Mouse (Mus musculus) liver, adult 2 months (tissue): ENCODE results near the gene Dscaml1.

ENCODE experiments used
- CTCF ChIP-seq: fragments of 200-500 bp; IDR thresholded peaks from 2 replicates; pipeline ENCODE4 v1.5.1; 2011; ENCODE audit warnings: low read depth, low read length, control low read depth
- POLR2A ChIP-seq: fragments of 200-500 bp; IDR thresholded peaks from 2 replicates; pipeline ENCODE4 v1.6.1; 2011; ENCODE audit warnings: low read length, control low read depth; ENCODE audit not compliant: insufficient read depth; ENCODE audit errors: extremely low read depth

DNA sequence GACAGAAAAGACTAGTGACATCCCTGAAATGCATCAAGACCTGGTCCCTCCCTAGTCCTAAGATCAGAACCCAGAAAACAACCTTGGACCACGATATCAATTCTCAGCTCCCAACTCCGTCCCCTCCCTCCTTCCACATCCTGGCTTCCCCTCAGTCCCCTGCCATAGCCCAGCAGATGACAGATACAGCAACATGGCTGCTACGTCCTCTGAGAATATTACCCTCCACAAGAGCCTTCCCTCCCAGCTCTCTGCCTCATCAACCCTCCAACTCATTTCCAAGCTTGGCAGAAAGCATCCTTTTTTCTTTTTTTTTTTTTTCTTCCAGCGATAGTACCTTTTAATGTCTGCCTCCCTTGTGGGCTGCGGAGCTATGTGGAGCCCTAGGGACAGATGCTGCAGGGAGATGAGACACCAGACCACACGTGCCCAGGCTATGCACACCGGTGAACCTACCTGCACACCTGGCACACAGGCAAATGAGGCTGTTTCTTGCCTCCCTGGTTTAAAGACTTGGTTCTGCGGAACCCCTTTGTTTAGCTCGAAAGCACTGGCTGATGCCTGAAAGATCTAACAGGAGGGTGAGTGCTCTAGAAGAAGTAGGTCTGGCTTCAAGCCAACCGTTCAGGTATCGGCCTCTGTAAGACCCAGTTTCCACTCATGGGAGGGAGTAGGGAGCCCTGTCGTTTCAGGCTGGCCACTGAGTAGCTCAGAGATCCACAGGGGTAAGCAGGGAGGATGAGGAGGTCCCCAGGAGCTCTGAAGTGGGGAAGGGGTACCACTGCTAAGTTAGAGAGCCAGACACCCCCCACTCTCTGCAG lies 357.0 kb downstream of the Dscaml1 start:
- TF ChIP-seq POLR2A (no peak), CTCF (no peak)
